Mouse (Mus musculus): ENCODE measurements around the gene Kng1.
A peak's percentile ranks its signal among the peaks of the same experiment; 100 is the strongest.
"Not testable (repeated sequence)": the region's sequence is repeated elsewhere in the genome, so short reads cannot be mapped to it uniquely, and the experiment has no call there.

Kng1 gene

GRCm38 (mm10) chr16:23094136-23094535, 36.5 kb downstream of the Kng1 start:
- no peak for DNase-seq (ENCODE audit: low read depth, low spot score)

- DNase-seq (ENCODE audit: low read depth, low spot score) = not testable (repeated sequence)
Measured at GRCm38 (mm10) chr16:23095581-23095980, 37.9 kb downstream of the Kng1 start.

- DNase-seq (ENCODE audit: low read depth, low spot score) = not testable (repeated sequence)
Measured at GRCm38 (mm10) chr16:23096886-23097285, 39.2 kb downstream of the Kng1 start.

- DNase-seq (ENCODE audit: low read depth, low spot score) = not testable (repeated sequence)
Measured at GRCm38 (mm10) chr16:23097290-23098104, 39.8 kb downstream of the Kng1 start.

- not testable (repeated sequence) for DNase-seq (ENCODE audit: low read depth, low spot score)
Measured at GRCm38 (mm10) chr16:23098105-23098452, 40.4 kb downstream of the Kng1 start.

GRCm38 (mm10) chr16:23099632-23100031, 42.0 kb downstream of the Kng1 start:
- DNase-seq (ENCODE audit: low read depth, low spot score) = no peak

- DNase-seq (ENCODE audit: low read depth, low spot score) = no peak
Measured at GRCm38 (mm10) chr16:23100099-23100575, 42.5 kb downstream of the Kng1 start.

GRCm38 (mm10) chr16:23100613-23101012, 42.9 kb downstream of the Kng1 start:
- no peak for DNase-seq (ENCODE audit: low read depth, low spot score)

GRCm38 (mm10) chr16:23102340-23103037, 44.8 kb downstream of the Kng1 start:
- DNase-seq (ENCODE audit: low read depth, low spot score) = no peak

GRCm38 (mm10) chr16:23103038-23103745, 45.5 kb downstream of the Kng1 start:
- DNase-seq (ENCODE audit: low read depth, low spot score) = no peak

GRCm38 (mm10) chr16:23103841-23104240, 46.2 kb downstream of the Kng1 start:
- DNase-seq (ENCODE audit: low read depth, low spot score) = no peak

GRCm38 (mm10) chr16:23106121-23106520, 48.5 kb downstream of the Kng1 start:
- no peak for DNase-seq (ENCODE audit: low read depth, low spot score)

- peak; percentile 95 for DNase-seq (ENCODE audit: low read depth, low spot score)
Measured at GRCm38 (mm10) chr16:23107231-23107942, 49.7 kb downstream of the Kng1 start, which contains the start of gene Eif4a2. TSS of gene Eif4a2 (plus strand) at chr16:23107444.

- peak; percentile 92 for DNase-seq (ENCODE audit: low read depth, low spot score)
Measured at GRCm38 (mm10) chr16:23107946-23108759, 50.5 kb downstream of the Kng1 start.

GRCm38 (mm10) chr16:23108943-23109342, 51.3 kb downstream of the Kng1 start:
- no peak for DNase-seq (ENCODE audit: low read depth, low spot score)

GRCm38 (mm10) chr16:23109350-23110280, 52.0 kb downstream of the Kng1 start:
- no peak for DNase-seq (ENCODE audit: low read depth, low spot score)

- no peak for DNase-seq (ENCODE audit: low read depth, low spot score)
Measured at GRCm38 (mm10) chr16:23112348-23112747, 54.7 kb downstream of the Kng1 start.

- no peak for DNase-seq (ENCODE audit: low read depth, low spot score)
Measured at GRCm38 (mm10) chr16:23112861-23113435, 55.3 kb downstream of the Kng1 start.

- no peak for DNase-seq (ENCODE audit: low read depth, low spot score)
Measured at GRCm38 (mm10) chr16:23113903-23114302, 56.2 kb downstream of the Kng1 start.
